Comparison of ENCODE assay signal across 8 mouse cellular contexts in the genomic region with DNA sequence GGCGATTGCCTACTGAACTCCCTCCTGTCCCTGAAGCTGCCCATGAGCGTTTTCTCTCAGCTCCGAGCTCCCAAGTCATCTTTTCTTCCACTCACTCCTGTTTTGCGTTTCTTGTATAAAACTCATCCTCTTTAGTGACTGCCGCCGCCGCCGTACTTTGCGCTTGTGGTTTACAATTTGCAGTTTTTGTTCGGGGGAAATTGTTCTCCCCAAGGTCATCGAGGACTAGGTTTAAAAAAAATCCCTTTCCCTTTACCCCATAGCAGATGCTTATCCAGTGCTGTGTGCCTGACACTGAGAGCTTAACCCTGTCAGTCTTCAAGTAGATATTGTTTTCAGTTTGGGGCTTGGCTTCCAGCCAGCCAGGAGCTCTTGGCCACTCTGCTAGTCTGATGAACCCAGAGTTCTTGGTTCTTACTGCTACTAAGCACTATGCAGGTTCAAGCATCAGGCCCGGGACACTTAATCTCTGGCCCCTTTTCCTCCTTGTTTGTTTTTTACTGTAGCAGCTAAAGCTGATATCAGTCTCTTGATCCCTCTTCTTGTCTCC. TPM values are rescaled to one million over a fixed set of nuclear protein-coding genes. Genes with fewer than 3 reads are reported as not detected.
DNase-seq lines count a peak whose midpoint lies in the region; ATAC-seq and TF ChIP-seq lines count a peak whose summit lies in the region.

No protein-coding gene starts in this region.

- H3K36me3 ChIP-seq in heart, postnatal 0 days (replicated peaks; ENCODE audit: control insufficient read depth, insufficient read depth, low read length), result no peaks in the 10 kb centered on the region
- H3K36me3 ChIP-seq in limb, embryonic 12.5 days, result no peaks in the 10 kb centered on the region
- no peaks in the 10 kb centered on the region for H3K36me3 ChIP-seq in neural tube, embryonic 15.5 days

- H3K9ac ChIP-seq in heart, postnatal 0 days (replicated peaks; ENCODE audit: low read depth, low read length), result peak overlapping the region; percentile 62; the same call in 1 of the 2 replicates
- no peak overlapping the region for H3K9ac ChIP-seq in limb, embryonic 12.5 days (replicated peaks)
- H3K9ac ChIP-seq in neural tube, embryonic 15.5 days (replicated peaks), result peak overlapping the region; percentile 64; the same call in 1 of the 2 replicates

- peak overlapping the region; percentile 81 for H3K4me3 ChIP-seq in gastrocnemius, adult 2 months
- peak overlapping the region; percentile 85 for H3K4me3 ChIP-seq in heart, postnatal 0 days (ENCODE audit: low read depth, low read length)
- H3K4me3 ChIP-seq in limb, embryonic 12.5 days (replicated peaks), result peak overlapping the region; percentile 72
- H3K4me3 ChIP-seq in neural tube, embryonic 15.5 days (replicated peaks), result peak overlapping the region; percentile 73

- intact Hi-C loops in gastrocnemius, adult 2 months (cut with DNase I), result loop anchor here (2.0 kb wide), 1 partner anchor 113 kb away; no protein-coding TSS in a partner anchor

- H3K4me1 ChIP-seq in heart, postnatal 0 days (ENCODE audit: control insufficient read depth, insufficient read depth), result 0 out of 2 replicates have a peak, but pooled peaks cover 4% of the 10 kb centered on the region
- peaks cover 14% of the 10 kb centered on the region for H3K4me1 ChIP-seq in limb, embryonic 12.5 days (replicated peaks)
- H3K4me1 ChIP-seq in neural tube, embryonic 15.5 days, result 0 out of 2 replicates have a peak, but pooled peaks cover 8% of the 10 kb centered on the region

- H3K27me3 ChIP-seq in heart, postnatal 0 days (ENCODE audit: control insufficient read depth, insufficient read depth, low read length), result peaks cover 66% of the 10 kb centered on the region
- peaks cover 56% of the 10 kb centered on the region for H3K27me3 ChIP-seq in limb, embryonic 12.5 days
- H3K27me3 ChIP-seq in neural tube, embryonic 15.5 days (replicated peaks), result peaks cover 32% of the 10 kb centered on the region

- no peak for TF ChIP-seq EP300 in heart, postnatal 0 days (IDR thresholded peaks at IDR 0.05; ENCODE audit: low read depth)

- peak overlapping the region; percentile 100 for H3K4me2 ChIP-seq in heart, postnatal 0 days (ENCODE audit: low read depth, low read length)
- peak overlapping the region; percentile 100 for H3K4me2 ChIP-seq in limb, embryonic 12.5 days
- H3K4me2 ChIP-seq in neural tube, embryonic 15.5 days, result peak overlapping the region; percentile 100

- 4% methylated on average over 12 of the region's 12 CpGs for WGBS in heart, postnatal 0 days
- WGBS in limb, embryonic 12.5 days, result 4% methylated on average over 12 of the region's 12 CpGs
- 5% methylated on average over 12 of the region's 12 CpGs for WGBS in neural tube, embryonic 15.5 days

- TF ChIP-seq CTCF in gastrocnemius, adult 2 months (IDR thresholded peaks at IDR 0.05), result no peak
- TF ChIP-seq CTCF in heart, postnatal 0 days (IDR thresholded peaks at IDR 0.05; ENCODE audit: low read depth), result no peak

- no peak for ATAC-seq in heart, postnatal 0 days (ENCODE audit: insufficient read depth, low read depth)
- ATAC-seq in limb, embryonic 12.5 days (ENCODE audit: insufficient number of reproducible peaks, insufficient read depth, low FRiP score, low TSS enrichment, low read depth), result no peak
- ATAC-seq in neural tube, embryonic 15.5 days (ENCODE audit: low FRiP score), result no peak

- DNase-seq in gastrocnemius, adult 2 months, result no peak
- no peak for DNase-seq in gastrocnemius, postnatal 4 days (ENCODE audit: low spot score in 2 of 2)
- DNase-seq in ZHBTc4 (ENCODE audit: low read depth, low spot score), result peak; percentile 11
- DNase-seq in heart, postnatal 0 days (ENCODE audit: low spot score), result no peak
- no peak for DNase-seq in urinary bladder, postnatal 10 days (ENCODE audit: low spot score)
- no peak for DNase-seq in left cerebral cortex, adult 11 months (ENCODE audit: low spot score)

- no peaks in the 10 kb centered on the region for H3K9me3 ChIP-seq in heart, postnatal 0 days (replicated peaks; ENCODE audit: control insufficient read depth, low read length)
- no peaks in the 10 kb centered on the region for H3K9me3 ChIP-seq in limb, embryonic 12.5 days
- H3K9me3 ChIP-seq in neural tube, embryonic 15.5 days (replicated peaks), result no peaks in the 10 kb centered on the region

- H3K27ac ChIP-seq in gastrocnemius, adult 2 months, result no peak overlapping the region
- no peak overlapping the region for H3K27ac ChIP-seq in heart, postnatal 0 days (ENCODE audit: low read depth)
- no peak overlapping the region for H3K27ac ChIP-seq in limb, embryonic 12.5 days
- no peak overlapping the region for H3K27ac ChIP-seq in neural tube, embryonic 15.5 days (replicated peaks)

RNA-seq across cellular contexts. Expression of a gene that starts 1.1 kb away (rescaled TPM):
- under 1 TPM; 0.08 to 0.18 TPM for total RNA-seq in gastrocnemius, adult 2 months (2021)
- 1 to 10 TPM; 1.4 to 1.8 TPM for total RNA-seq in gastrocnemius, postnatal 4 days (2021)
- 0.95 and 2.7 TPM in 2 replicates for total RNA-seq in heart, postnatal 0 days (2014; rRNA removed; ENCODE audit: low replicate concordance)
- polyA plus RNA-seq in heart, postnatal 0 days (2015; fragmentation: Nextera tagmentation; extraction: Ambion mirVana), result 1.8 and 2.1 TPM in 2 replicates
- 0.98 and 1.3 TPM in 2 replicates for polyA plus RNA-seq in limb, embryonic 12.5 days (2016; fragmentation: Nextera tagmentation; extraction: Ambion mirVana)
- polyA plus RNA-seq in neural tube, embryonic 15.5 days (2015; fragmentation: Nextera tagmentation; extraction: Ambion mirVana), result 2.0 and 4.0 TPM in 2 replicates

RNA-seq across cellular contexts. Expression of a gene that starts 56.8 kb away (rescaled TPM):
- 1 to 10 TPM; 5.4 to 6.0 TPM for total RNA-seq in gastrocnemius, adult 2 months (2021)
- 10 to 100 TPM; 13.5 to 13.7 TPM for total RNA-seq in gastrocnemius, postnatal 4 days (2021)
- total RNA-seq in heart, postnatal 0 days (2014; rRNA removed; ENCODE audit: low replicate concordance), result 5.1 and 7.7 TPM in 2 replicates
- 8.0 and 8.7 TPM in 2 replicates for polyA plus RNA-seq in heart, postnatal 0 days (2015; fragmentation: Nextera tagmentation; extraction: Ambion mirVana)
- 22.5 and 22.8 TPM in 2 replicates for polyA plus RNA-seq in limb, embryonic 12.5 days (2016; fragmentation: Nextera tagmentation; extraction: Ambion mirVana)
- 26.4 and 31.8 TPM in 2 replicates for polyA plus RNA-seq in neural tube, embryonic 15.5 days (2015; fragmentation: Nextera tagmentation; extraction: Ambion mirVana)

RNA-seq across cellular contexts. Expression of a gene that starts 56.9 kb away (rescaled TPM):
- total RNA-seq in gastrocnemius, adult 2 months (2021), result 10 to 100 TPM; 13.4 to 20.2 TPM
- total RNA-seq in gastrocnemius, postnatal 4 days (2021), result 10 to 100 TPM; 16.5 to 17.4 TPM
- total RNA-seq in heart, postnatal 0 days (2014; rRNA removed; ENCODE audit: low replicate concordance), result 3.4 TPM in 1 of 2 replicates, not detected in the other
- polyA plus RNA-seq in heart, postnatal 0 days (2015; fragmentation: Nextera tagmentation; extraction: Ambion mirVana), result 61.7 and 62.5 TPM in 2 replicates
- 94.2 and 98.5 TPM in 2 replicates for polyA plus RNA-seq in limb, embryonic 12.5 days (2016; fragmentation: Nextera tagmentation; extraction: Ambion mirVana)
- polyA plus RNA-seq in neural tube, embryonic 15.5 days (2015; fragmentation: Nextera tagmentation; extraction: Ambion mirVana), result 68.0 and 80.3 TPM in 2 replicates
